Mouse (Mus musculus) cortical plate, adult 2 months (tissue): ENCODE data around the gene Mgst3. TPM values are rescaled to one million over a fixed set of nuclear protein-coding genes. Genes with fewer than 3 reads are reported as not detected.

Source experiments
- H3K27ac ChIP-seq: fragments of 200-500 bp; 2 replicates; pipeline ENCODE4 v1.5.1; 2012; ENCODE audit warnings: low read length, control low read depth, inconsistent platforms; ENCODE audit not compliant: insufficient read depth
- H3K4me1 ChIP-seq: fragments of 200-500 bp; 2 replicates; pipeline ENCODE4 v1.6.1; 2011; ENCODE audit warnings: low read length; ENCODE audit not compliant: control insufficient read depth, insufficient read depth
- H3K4me3 ChIP-seq: fragments of 200-500 bp; 2 replicates; pipeline ENCODE4 v1.5.1; 2011; ENCODE audit warnings: mild to moderate bottlenecking, low read length, control low read depth; ENCODE audit not compliant: insufficient read depth
- CTCF ChIP-seq: fragments of 200-500 bp; IDR thresholded peaks from 2 replicates; pipeline ENCODE4 v1.5.1; 2011; ENCODE audit warnings: mild to moderate bottlenecking, control low read depth, low read length; ENCODE audit not compliant: insufficient read depth; ENCODE audit errors: extremely low read depth
- POLR2A ChIP-seq: fragments of 200-500 bp; IDR thresholded peaks from 2 replicates; pipeline ENCODE4 v1.6.1; 2011; ENCODE audit warnings: mild to moderate bottlenecking, low read length, control low read depth; ENCODE audit not compliant: insufficient read depth; ENCODE audit errors: extremely low read depth
- polyA plus RNA-seq: library from polyadenylated mRNA; depleted of rRNA; stranded (reverse); fragments of >200 nt; gene quantifications from 2 replicates; pipeline ENCODE4 v1.2.3, GENCODE M21; 2012

Gene Mgst3
- polyA plus RNA-seq, 1 experiment: 231 TPM

DNA sequence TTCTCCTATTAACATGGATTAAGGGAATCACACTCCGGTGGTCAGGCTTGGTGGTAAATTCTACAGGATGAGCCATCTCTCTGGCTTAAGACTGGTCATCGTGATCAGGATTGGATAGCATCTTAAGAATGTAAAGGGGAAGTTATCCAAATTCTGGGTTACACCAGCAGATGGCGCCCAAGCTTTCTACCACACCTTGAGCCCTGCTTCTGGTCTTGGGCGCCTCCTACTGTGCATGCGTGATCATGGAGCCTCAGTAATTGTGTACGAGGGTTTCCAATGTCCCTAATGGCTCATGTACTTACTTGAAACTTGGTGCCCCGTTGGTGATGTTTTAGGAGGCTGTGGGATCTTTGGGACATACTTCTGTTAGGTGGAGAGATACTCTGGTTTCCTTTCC is 23.7 kb downstream of the Mgst3 start:
- Histone ChIP-seq H3K4me1 (no peaks in the 10 kb centered on the region; the same call in 1 of the 2 replicates), H3K27ac (no peak overlapping the region), H3K4me3 (no peak overlapping the region)
- TF ChIP-seq POLR2A (no peak), CTCF (peak; percentile 99)

DNA sequence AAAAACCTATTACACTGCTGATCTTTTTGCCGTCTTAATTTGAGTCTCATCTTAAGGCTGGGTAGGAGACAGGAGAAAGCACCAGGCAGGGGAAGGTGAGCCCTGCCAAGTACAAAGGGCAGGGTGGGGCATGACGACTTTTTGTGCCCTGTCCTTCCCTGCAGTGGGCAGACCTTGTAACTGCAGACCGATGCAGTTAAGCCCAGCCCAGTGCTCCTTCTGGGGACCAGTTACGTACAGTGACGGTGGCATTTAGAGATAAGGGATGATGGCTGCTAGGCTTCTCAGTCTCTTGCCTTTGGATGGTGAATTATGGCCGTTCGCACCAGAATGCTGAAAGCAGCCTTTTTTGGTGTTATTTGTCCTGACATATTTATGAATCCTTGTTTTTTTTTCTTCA is 25.1 kb downstream of the Mgst3 start:
- TF ChIP-seq CTCF (no peak), POLR2A (no peak)
- no peak overlapping the region for H3K27ac ChIP-seq

DNA sequence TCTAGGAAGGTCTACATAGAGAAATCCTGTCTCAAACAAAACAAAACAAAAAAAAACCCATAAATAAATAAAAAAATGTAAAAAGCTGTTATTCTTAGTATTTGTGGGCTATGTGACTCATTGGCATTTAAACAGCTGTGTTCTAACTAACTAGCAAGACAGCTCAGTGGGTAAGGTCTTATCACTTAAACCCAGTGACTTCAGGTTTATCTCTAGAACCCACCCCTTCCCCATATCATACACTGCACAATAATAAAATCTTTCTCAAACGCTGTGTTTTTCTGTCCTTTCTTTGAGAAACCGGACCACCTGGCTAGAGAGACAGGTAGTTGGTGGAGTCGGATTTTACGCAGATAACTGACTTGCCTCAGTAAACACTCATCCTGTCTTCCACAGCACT is 25.6 kb downstream of the Mgst3 start:
- H3K4me1 ChIP-seq: no peaks in the 10 kb centered on the region; the same call in 1 of the 2 replicates
- H3K4me3 ChIP-seq: no peak overlapping the region
- TF ChIP-seq CTCF: no peak
- TF ChIP-seq POLR2A: no peak
- H3K27ac ChIP-seq: no peak overlapping the region

More for the DNA sequence above, 25.1 kb downstream of the Mgst3 start:
- H3K4me1 ChIP-seq: no peaks in the 10 kb centered on the region; the same call in 1 of the 2 replicates
- no peak overlapping the region for H3K4me3 ChIP-seq

DNA sequence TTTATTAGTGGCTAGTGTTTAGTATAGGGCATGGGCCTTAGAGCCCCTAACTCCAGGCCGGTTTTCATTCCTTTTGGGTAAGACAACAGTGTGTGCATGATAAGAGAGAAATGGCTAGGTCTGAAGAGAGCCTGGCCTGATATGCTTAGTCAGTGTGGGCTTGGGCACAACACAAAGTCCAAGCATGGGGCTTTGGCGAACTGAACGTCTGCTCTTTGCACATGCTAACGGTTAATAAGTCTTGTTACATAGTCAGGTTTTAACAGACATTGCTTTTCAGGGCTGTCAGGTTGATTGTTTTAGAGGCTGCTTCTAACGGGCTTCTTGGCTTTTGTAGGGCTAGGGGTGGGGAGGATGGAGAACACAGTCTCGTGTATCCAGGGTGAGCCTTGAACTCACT is 27.0 kb downstream of the Mgst3 start:
- TF ChIP-seq POLR2A: no peak
- no peak for TF ChIP-seq CTCF
- H3K4me3 ChIP-seq: no peak overlapping the region
- H3K27ac ChIP-seq: no peak overlapping the region
- no peaks in the 10 kb centered on the region; the same call in 1 of the 2 replicates for H3K4me1 ChIP-seq

DNA sequence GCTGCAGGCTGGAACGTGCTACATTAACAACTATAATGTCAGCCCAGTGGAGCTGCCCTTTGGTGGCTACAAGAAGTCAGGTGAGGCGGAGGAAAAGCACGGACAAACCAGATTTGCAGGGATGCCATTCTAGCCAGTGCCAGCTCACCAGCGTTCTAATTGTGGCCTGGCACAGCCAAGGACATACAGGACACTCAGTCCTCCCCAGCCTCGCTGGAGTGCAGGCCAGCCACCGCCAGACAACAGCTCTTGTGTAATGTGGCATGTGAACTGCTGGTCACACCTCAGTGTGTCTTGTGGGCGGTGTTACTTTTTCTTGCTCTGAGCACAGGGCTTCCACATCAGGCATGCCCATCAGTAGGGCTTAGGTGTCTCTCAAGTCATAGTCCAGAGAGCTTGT is 27.8 kb downstream of the Mgst3 start:
- no peak for TF ChIP-seq POLR2A
- TF ChIP-seq CTCF: no peak
- Histone ChIP-seq H3K27ac (no peak overlapping the region), H3K4me1 (no peaks in the 10 kb centered on the region; the same call in 1 of the 2 replicates), H3K4me3 (no peak overlapping the region)

DNA sequence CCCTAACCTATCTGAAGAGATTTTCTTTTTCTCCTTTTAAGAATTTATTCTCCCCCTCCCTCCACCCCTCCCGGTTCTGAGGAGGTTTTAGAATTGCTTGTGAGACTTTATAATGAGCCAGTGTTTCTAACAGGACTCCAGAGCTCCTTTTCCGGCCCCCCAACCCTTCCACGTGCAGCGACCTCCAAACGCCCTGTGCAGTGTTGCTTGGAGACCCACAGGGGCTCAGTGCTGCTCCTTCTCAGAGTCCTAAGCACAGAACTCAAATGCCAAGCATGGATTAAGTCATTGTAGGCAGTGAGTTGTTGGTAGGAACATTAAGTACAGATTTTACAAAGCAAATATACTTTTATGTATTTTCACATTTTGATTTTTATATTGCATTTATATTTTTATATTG is 30.3 kb downstream of the Mgst3 start:
- TF ChIP-seq CTCF (no peak), POLR2A (no peak)
- H3K4me1 ChIP-seq: no peaks in the 10 kb centered on the region; the same call in 1 of the 2 replicates
- no peak overlapping the region for H3K27ac ChIP-seq
- H3K4me3 ChIP-seq: no peak overlapping the region

DNA sequence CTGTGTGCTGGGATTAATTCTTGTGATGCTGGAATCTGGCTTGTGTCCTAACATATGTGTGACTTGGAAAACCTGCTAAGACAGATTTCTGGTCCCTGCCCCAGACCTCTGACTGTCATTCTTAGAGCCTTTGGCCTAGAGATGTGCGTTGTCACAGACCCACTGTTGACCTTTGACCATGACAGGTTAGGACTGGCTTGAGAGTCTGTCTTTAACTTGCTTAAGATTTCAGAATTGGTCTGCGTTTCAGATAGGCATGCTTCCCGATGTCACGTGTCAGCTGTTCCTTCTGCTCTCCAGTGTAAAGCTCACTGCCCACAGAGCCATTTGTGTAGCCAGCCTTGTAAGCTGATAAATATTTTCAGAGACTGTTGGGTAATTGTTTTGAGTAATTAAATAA is 30.8 kb downstream of the Mgst3 start:
- no peak overlapping the region for H3K27ac ChIP-seq
- TF ChIP-seq POLR2A (no peak), CTCF (no peak)
- no peaks in the 10 kb centered on the region; the same call in 1 of the 2 replicates for H3K4me1 ChIP-seq

DNA sequence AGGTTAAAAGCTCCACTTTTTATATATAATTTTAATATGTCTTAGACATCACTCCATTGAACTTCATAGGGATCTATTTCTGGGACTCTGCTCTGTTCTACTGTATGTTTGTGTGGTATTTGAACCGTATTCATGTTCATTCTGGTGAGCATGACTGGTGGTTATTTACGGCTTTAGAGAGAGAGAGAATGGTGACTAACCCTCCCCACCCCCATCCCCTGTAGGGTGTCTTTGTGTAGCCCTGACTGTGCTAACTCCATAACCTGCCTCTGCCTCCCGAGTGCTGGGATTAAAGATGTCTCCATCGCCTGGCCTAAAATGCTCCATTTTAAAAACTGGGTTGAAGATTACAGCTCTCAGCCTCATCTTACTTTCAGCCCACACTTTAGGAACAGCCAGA is 33.4 kb downstream of the Mgst3 start:
- no peaks in the 10 kb centered on the region for H3K4me1 ChIP-seq
- H3K4me3 ChIP-seq: no peak overlapping the region
- H3K27ac ChIP-seq: no peak overlapping the region
- TF ChIP-seq POLR2A: no peak
- no peak for TF ChIP-seq CTCF

More for the DNA sequence above, 30.8 kb downstream of the Mgst3 start:
- no peak overlapping the region for H3K4me3 ChIP-seq

DNA sequence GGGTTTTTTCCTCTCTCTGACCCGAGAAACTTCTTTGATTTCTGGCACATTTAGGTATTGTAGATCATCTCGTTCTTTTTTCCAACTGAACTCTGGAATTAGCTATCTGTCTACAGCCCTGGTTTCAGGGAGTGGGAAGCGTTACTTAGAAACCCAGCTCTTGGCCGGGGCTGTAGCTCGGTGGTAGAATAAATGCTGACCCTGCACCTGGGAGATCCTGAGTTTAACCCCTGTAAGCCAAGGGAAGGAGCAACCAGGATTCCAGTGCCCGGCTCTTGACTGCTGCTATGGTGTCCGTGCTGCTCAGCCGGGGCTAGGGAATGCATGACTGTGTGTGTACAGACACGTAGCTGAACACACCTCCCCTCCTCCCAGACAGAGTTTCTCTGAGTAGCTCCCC is 34.9 kb downstream of the Mgst3 start:
- Histone ChIP-seq H3K4me1 (no peaks in the 10 kb centered on the region), H3K27ac (no peak overlapping the region), H3K4me3 (no peak overlapping the region)
- TF ChIP-seq POLR2A: no peak
- no peak for TF ChIP-seq CTCF

DNA sequence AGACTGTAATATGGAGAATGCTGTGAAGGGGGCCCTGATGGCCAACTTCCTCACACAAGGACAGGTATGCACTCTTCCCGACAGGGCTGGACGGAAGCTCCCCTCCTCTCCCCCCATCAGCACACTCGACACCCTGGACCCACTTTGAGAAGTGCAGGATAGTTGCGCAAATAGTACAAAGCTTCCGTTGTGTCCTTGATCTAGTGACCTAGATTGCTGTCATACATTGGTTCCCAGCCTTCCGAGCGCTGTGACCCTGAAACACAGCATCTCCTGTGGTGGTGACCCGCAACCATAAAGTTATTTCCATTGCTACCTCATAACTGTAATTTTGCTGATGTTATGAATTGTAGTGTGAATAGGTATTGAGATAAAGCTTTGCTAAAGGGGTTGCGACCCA is 36.3 kb downstream of the Mgst3 start:
- Histone ChIP-seq H3K4me1 (no peaks in the 10 kb centered on the region), H3K4me3 (no peak overlapping the region), H3K27ac (no peak overlapping the region)
- no peak for TF ChIP-seq POLR2A
- TF ChIP-seq CTCF: no peak

DNA sequence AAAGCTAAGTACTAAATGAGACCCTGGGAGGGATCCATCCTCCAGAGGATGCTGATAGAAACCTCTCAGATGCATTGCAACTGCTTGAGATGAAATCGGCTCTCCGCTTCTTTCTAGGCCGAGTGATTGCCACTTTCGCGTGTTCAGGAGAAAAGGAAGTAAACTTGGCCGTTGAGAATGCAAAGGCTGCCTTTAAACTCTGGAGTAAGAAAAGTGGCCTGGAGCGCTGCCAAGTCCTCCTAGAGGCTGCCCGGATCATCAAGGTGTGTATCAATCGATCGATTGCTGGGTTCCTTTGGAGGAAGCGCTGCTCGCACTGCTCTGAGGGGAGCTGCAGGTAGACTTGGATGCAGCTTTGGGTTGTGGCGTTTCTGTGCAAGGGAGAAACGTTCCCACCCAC is 41.2 kb downstream of the Mgst3 start:
- H3K4me3 ChIP-seq: no peak overlapping the region
- H3K27ac ChIP-seq: no peak overlapping the region
- no peaks in the 10 kb centered on the region for H3K4me1 ChIP-seq
- TF ChIP-seq CTCF (no peak), POLR2A (no peak)
